Mouse (Mus musculus) CD8-positive naive resting alpha-beta T cell, adult 2 months (primary cell): ENCODE measurements at regions not wholly inside any gene's neighbourhood (a gene's known extent, or its start where the extent isn't known, plus 50 kb on each side); places are given as distances from the start of the nearest gene placed in this dataset.

Experiments used
- DNase-seq, 2 experiments: peaks; one replicate each; pipeline ENCODE4 v3.0.0; 2022; ENCODE audit warnings: low read depth in 2 of 2, low spot score in 2 of 2

DNA sequence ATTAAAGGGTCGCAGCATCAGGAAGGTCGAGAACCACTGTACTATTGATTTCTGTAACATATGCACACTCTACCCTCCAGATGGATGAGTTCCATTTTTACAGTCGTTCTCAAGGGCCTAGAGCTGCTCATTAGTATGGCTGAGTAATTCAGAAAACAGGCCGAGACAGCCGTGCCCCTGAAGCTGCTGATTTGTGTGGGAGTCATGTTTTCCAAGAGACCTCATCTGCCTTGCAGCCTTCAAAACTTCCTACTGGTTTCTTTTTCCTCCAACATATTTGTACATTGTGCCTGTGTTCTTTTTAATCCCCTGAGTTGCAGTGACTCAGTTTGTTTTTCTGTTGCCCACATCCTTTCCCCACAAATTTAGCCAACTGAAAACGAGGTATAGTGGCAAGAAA is 99.4 kb upstream of the Spred1 start:
- DNase-seq, result no peak

DNA sequence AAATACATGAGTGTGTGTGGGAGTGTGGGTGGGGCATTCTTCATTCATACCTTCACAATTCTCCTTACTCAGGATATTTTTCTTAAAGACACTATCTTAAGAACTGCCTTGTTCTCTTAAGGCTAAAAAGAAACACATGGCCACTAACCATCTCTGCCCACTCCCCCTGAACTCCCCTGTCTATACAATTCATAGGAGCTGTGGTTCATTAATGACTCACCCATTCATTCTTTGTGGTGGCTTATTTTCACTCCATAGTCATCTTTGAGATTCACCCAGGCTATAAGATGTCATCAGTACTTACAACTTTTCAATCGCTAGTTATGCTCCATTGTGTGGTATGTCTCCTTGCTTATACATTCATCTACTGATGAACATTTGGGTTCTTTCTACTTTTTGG is 97.7 kb upstream of the Spred1 start:
- DNase-seq, result no peak

DNA sequence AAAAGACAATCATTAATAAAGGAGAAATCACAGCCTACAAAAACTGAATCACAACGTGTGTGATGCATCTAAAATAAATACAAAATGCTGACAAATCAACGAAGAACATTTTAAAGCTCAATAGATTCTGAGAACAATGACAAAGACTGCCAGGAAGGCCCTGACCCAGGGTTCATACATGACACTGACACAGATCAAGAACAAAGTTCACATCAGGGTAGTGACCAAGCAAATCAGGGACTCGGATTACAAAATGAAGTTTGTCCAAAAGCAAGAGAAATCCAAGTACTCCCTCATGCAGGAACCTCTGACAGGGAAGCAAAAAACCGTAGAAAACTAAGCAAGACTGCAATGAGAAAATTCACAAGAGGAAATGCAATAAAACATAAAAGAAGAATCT is 94.1 kb upstream of the Spred1 start:
- no peak for DNase-seq

DNA sequence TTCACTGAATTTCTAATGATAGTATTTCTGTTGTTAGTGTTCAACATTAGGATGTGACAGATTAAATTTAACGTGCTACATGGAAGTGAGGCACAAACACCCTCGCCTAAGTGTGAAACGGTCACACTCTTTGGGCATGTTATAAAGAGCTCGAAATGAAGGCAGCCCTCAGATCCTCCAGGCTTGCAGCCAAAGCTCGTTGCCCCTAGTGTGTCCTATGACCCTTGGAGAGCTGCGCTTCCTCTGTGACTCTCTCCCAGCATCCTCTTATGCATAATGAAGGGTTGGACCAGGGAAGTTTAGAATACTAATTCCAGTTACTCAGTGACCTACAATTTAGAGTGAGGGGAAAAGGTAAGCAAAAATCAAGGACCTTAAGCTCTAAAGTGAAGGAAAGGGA is 92.4 kb upstream of the Spred1 start:
- DNase-seq, result no peak

DNA sequence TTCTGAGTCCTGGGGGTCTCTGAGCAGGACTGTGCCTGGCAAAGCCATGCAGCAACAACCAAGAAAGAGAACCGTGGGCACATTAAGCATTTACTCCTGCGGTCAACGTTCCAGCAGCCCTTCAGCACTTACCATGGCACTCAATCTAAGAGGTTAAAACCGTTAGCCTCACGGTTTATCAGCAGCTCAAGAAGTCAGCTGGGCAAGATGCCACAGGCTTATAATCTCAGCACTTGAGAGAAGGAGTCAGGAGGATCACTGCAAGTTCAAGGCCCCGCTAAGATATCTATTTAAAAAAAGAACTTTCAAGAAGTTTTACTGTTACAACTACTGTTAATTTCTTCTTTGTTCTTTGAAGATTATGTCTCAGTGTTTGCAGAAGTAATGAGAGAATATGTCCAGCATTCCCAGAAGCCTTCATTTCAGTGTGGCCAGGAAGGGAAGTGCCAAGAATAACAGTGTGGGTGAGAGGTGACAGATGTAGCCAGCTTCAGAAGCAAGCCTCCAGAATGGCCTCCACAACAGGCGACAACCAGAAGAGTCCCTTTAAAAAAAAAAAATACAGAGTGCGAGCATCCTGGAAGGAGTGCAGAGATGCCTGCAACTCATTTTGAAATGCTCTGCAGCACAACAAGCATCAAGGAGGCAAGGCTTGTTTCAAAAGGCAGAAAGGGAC is 84.8 kb upstream of the Spred1 start:
- no peak for DNase-seq

DNA sequence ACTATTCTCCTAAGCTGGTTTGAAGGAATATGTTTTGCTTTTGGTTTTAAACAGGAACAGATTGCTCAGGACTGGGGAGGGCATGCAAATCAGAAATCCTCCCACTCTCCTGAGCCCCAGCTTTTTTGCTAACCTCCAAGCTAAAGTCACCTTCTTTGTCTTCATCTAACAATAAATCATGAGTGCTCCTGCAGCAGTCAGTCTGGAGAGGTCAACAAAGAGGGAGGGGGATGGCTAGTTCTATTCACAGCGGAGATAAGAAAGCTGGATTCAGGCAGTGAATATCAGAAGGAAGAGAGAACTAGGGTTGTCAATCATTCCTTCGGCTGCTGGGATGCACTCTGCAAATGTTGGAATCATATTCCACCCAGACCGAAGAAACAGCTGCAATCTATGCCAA is 81.0 kb upstream of the Spred1 start:
- no peak for DNase-seq

DNA sequence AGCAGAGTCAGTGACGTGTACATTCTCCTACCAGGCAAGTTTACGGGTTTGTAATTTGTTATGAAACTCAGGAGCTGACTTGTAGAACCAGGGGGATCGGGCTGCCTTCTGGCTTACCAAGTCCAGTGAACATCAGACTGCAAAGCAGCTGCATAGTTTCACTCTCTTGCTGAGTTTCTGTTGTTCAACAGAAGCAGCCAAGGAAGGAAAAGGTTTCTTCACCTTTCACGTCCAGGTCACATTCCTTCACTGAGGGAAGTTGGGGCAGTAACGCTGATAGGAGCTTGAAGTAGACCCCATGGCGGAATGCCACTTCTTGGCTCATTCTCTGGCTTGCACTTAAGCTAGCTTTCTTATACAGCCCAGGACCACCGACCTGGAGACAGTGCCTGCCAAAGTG is 77.3 kb upstream of the Spred1 start:
- DNase-seq, result no peak

DNA sequence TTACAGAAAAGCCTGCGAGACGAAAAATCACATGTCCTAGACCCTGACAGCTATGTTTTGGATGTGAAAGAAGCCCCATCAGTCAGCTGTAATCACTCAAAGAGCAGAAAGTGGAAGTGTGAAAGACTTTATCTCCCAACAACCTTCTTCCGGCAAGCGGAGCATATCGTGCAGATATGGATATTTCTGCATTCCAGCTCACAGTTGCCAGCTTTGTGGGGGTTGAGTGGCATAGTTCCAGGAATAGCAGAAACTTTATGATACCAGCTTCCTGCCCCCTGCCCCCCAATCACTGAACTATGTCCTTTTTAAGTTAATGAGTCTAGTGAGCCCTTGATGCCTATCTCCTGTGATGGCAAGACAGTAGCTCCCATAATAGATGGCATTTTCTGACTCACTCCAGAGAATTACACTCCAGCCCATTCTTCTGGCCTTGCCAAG is 72.9 kb upstream of the Spred1 start:
- DNase-seq, result no peak

DNA sequence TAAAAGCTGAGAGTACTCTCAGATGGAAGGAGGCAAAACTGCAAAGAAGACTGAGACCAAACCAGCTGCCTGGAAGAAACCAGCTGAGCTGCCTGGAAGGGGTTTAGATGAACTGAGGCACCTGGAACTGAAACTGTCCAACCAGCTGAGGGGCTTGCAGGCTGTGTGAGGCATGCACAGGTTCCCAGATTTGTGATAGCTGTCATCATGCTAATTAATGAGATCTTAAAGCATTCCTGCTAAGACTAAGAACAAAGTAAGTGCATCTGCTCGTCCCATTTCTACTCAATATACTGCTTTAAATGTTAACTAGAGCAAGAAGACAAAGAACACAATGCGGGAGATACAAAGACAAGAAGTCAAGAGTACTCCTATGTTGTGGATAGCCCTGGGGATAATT is 71.1 kb upstream of the Spred1 start:
- DNase-seq, result no peak

DNA sequence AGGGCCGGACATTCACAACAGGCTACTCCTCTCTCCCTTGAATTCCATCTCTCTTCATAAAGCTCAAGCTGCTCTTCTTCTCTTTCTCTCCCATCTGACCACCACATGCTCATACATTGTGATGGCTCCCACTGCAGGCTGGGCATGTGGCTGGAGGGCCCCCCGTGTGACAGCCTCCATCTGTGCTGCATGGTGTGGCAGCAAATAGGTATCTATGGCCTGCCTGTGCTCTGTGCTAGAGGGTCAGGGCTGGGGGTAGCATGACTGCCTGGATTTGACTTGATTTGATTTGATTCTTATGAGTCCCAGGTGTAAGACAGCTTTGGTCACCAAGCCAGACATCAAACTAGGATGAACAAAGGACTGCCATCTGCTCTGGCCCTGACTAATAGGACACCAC is 57.0 kb upstream of the Spred1 start:
- DNase-seq, result no peak

DNA sequence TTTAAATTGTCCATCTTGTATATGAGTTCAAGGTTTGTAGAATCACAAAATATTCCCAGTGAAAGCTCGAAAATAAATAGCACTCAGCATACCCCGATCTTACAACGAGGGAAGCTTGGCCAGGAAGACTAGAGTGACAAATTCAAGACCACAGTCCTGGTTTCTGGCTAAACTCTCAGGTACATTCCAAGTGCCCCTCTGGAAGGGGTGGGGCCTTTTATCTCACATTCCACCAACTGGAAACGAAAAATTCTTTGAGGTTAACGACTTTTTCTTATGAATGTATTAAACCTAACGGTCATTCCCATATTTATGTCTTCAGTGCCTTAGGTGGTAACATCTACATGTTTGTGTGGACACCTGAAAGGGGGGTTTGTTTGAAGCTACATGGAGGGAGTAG is 50.8 kb upstream of the Spred1 start:
- no peak for DNase-seq

DNA sequence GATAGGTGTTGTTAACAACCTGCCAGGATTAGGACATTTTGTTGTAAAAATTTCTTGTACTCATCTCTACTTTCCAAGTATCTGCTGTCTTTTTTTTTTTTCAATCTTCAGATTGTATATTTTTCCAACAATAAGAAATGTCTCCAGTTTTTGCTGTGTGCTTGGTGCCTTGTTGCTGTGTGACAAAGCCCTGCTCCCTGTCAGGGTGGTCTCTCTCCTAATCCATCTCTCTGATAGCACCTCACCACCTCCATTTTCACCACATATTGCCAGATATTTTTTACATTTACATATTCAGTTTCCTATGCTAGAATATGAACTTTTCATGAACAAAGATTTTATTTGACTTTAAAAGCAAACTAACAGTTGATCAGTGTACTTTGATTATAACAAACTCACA is 50.1 kb upstream of the Spred1 start:
- DNase-seq, result no peak
